In genomic region chr10:116177390-116178179, GRCm38 (mm10) we compare ENCODE assay signal across 9 mouse cellular contexts.
DNase-seq lines count a peak whose midpoint lies in the region; ATAC-seq and TF ChIP-seq lines count a peak whose summit lies in the region.
"Had no signal": no experiment of that assay in that cellular context is flagged by ENCODE, and none has a peak within 500 bp of the region (broad histone marks: within the 10 kb centered on the region; RNA-seq: fewer than 3 reads in every experiment).

No protein-coding gene starts in this region.

- DNase-seq in lung, embryonic 14.5 days: no peak
- DNase-seq in lung, postnatal 25 days (ENCODE audit: low spot score): no peak
- peak; percentile 46 for DNase-seq in forelimb bud, embryonic 11.5 days (ENCODE audit: low read depth, low spot score)
- DNase-seq in retina, postnatal 1 day: peak; percentile 53
- no peak for DNase-seq in spleen, postnatal 4 days (ENCODE audit: low spot score in 2 of 2)
- no peak for DNase-seq in layer of hippocampus, postnatal 10 days (ENCODE audit: low spot score in 2 of 2)
- no peak for DNase-seq in B cell, adult 2 months
- DNase-seq: thymus, postnatal 14 days had no signal

- H3K27me3 ChIP-seq in lung, embryonic 14.5 days (ENCODE audit: insufficient read depth, low read length): no peaks in the 10 kb centered on the region
- H3K27me3 ChIP-seq in liver, embryonic 12.5 days (replicated peaks): no peaks in the 10 kb centered on the region; the same call in 1 of the 2 replicates

- TF ChIP-seq CTCF in lung, embryonic 14.5 days (IDR thresholded peaks at IDR 0.05; ENCODE audit: low read depth): no peak

- H3K4me3 ChIP-seq in lung, embryonic 14.5 days (ENCODE audit: low read depth, low read length): peak overlapping the region; percentile 25; the same call in 1 of the 2 replicates
- peak overlapping the region; percentile 17; the same call in 1 of the 2 replicates for H3K4me3 ChIP-seq in liver, embryonic 12.5 days

- H3K4me2 ChIP-seq in lung, embryonic 14.5 days: peak overlapping the region; percentile 56
- peak overlapping the region; percentile 46 for H3K4me2 ChIP-seq in liver, embryonic 12.5 days

- no peaks in the 10 kb centered on the region for H3K36me3 ChIP-seq in lung, embryonic 14.5 days (ENCODE audit: insufficient read depth)
- no peaks in the 10 kb centered on the region for H3K36me3 ChIP-seq in liver, embryonic 12.5 days

- H3K4me1 ChIP-seq in lung, embryonic 14.5 days (ENCODE audit: insufficient read depth): no peaks in the 10 kb centered on the region
- H3K4me1 ChIP-seq in liver, embryonic 12.5 days: no peaks in the 10 kb centered on the region

- H3K9ac ChIP-seq in lung, embryonic 14.5 days: no peak overlapping the region
- no peak overlapping the region for H3K9ac ChIP-seq in liver, embryonic 12.5 days

- WGBS in lung, embryonic 14.5 days: 6% methylated on average over 21 of the region's 21 CpGs
- WGBS in liver, embryonic 12.5 days (ENCODE audit: insufficient replicate concordance): 37% methylated on average over 21 of the region's 21 CpGs

- ATAC-seq in lung, embryonic 14.5 days (ENCODE audit: insufficient read depth): 0 out of 2 replicates have a peak, but pooled peaks have one; percentile 35
- no peak for ATAC-seq in liver, embryonic 12.5 days

- no peak overlapping the region for H3K27ac ChIP-seq in lung, embryonic 14.5 days (ENCODE audit: low read depth)
- H3K27ac ChIP-seq in liver, embryonic 12.5 days: no peak overlapping the region

- no peaks in the 10 kb centered on the region for H3K9me3 ChIP-seq in lung, embryonic 14.5 days (ENCODE audit: low read depth, low read length)
- no peaks in the 10 kb centered on the region for H3K9me3 ChIP-seq in liver, embryonic 12.5 days (replicated peaks)

Comparison
In these comparisons a context has a peak if more than half of its experiments do, and no peak if none do; other contexts are left out.
1. DNase-seq: peak in forelimb bud, embryonic 11.5 days (single experiment) and retina, postnatal 1 day (single experiment); none in lung, embryonic 14.5 days (single experiment), lung, postnatal 25 days (single experiment), spleen, postnatal 4 days (0 of 2), layer of hippocampus, postnatal 10 days (0 of 2) and B cell, adult 2 months (0 of 2).